Mouse (Mus musculus) G1E (cell line): ENCODE data around the gene Naaa. TPM values are rescaled to one million over a fixed set of nuclear protein-coding genes. Genes with fewer than 3 reads are reported as not detected.

ENCODE experiments used
- ATAC-seq: 2 replicates; pipeline ENCODE4 v1.8.0; 2016; ENCODE audit warnings: mild to moderate bottlenecking; ENCODE audit not compliant: insufficient number of reproducible peaks, poor library complexity, low FRiP score, severe bottlenecking; ENCODE audit errors: extremely low read depth
- DNase-seq: peaks from one replicate; pipeline ENCODE4 v3.0.0; 2012; ENCODE audit warnings: low spot score
- H3K27me3 ChIP-seq: 2 replicates; pipeline ENCODE4 v1.6.1; 2012; ENCODE audit warnings: mild to moderate bottlenecking, low read length, inconsistent platforms; ENCODE audit not compliant: insufficient read depth
- H3K36me3 ChIP-seq: replicated peaks from 2 replicates; pipeline ENCODE3; 2012; ENCODE audit warnings: mild to moderate bottlenecking, inconsistent platforms
- H3K4me1 ChIP-seq: 2 replicates; pipeline ENCODE4 v1.6.1; 2012; ENCODE audit warnings: low read depth, low read length, inconsistent platforms, mixed read lengths; ENCODE audit not compliant: insufficient read depth
- H3K4me3 ChIP-seq: 2 replicates; pipeline ENCODE4 v1.5.1; 2012; ENCODE audit warnings: low read depth, mild to moderate bottlenecking, inconsistent platforms, low read length, moderate library complexity, mixed read lengths
- H3K9me3 ChIP-seq: replicated peaks from 2 replicates; pipeline ENCODE4 v1.6.1; 2012; ENCODE audit warnings: inconsistent platforms
- CTCF ChIP-seq: IDR thresholded peaks from 2 replicates; pipeline ENCODE4 v1.5.1; 2012; ENCODE audit warnings: low read depth, low read length, inconsistent platforms, mixed read lengths
- GATA1 ChIP-seq: IDR thresholded peaks from 2 replicates; pipeline ENCODE4 v1.6.1; 2012; ENCODE audit warnings: borderline replicate concordance, low read length, inconsistent platforms, mixed read lengths
- GATA2 ChIP-seq: IDR thresholded peaks from 2 replicates; pipeline ENCODE4 v1.6.1; 2012; ENCODE audit warnings: low read depth, low read length, inconsistent platforms, borderline replicate concordance
- POLR2AphosphoS5 ChIP-seq: IDR thresholded peaks from 2 replicates; pipeline ENCODE4 v1.6.1; 2012; ENCODE audit warnings: low read depth, low read length, inconsistent platforms; ENCODE audit not compliant: insufficient replicate concordance
- TAL1 ChIP-seq: conservative IDR thresholded peaks from 2 replicates; pipeline ENCODE4 v1.6.1; 2012; ENCODE audit warnings: low read depth, low read length, inconsistent platforms, mixed read lengths
- polyA plus RNA-seq: library from polyadenylated mRNA; stranded (reverse); fragments of >175 nt; gene quantifications from 2 replicates; pipeline ENCODE4 v1.2.3, GENCODE M21; 2012
- total RNA-seq, 2 experiments: library from RNA; stranded (forward) in 1 of 2; stranded (reverse) in 1 of 2; fragments of 200-1000 nt in 1 of 2; fragments of >200 nt in 1 of 2; fragmentation: Nextera tagmentation in 1 of 2; gene quantifications; 2 replicates each; pipeline ENCODE4 v1.2.3; 2014 to 2017

Gene Naaa
- total and polyA plus RNA-seq, 3 experiments = 6.9 to 22.4 (median 15.1) TPM

DNA sequence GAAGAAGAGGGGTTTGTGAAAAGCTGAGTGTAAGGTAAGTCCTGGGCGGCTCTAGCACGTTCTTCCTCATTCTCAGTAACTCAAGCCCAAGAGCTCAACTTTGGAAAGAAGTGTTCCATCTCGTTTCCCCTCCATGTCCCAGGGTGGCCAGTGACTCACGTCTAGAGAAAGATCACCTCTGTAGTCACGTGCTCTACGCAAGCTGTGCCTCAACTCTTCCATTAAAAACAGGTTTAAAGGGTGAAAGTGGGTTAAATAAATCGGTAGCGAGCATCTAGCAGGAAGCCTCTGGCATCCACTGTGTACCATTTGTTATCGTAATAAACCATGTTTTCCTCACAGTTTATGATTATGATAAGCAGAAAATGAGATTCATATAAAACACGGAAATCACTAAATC, 46.1 kb downstream of the Naaa start:
- no peaks in the 10 kb centered on the region for H3K36me3 ChIP-seq
- H3K9me3 ChIP-seq = no peaks in the 10 kb centered on the region
- TF ChIP-seq POLR2AphosphoS5 = no peak
- no peak for TF ChIP-seq GATA1
- TF ChIP-seq GATA2 = no peak
- DNase-seq (no peak), ATAC-seq (no peak)
- H3K27me3 ChIP-seq = peaks cover 35% of the 10 kb centered on the region
- H3K4me3 ChIP-seq = no peak overlapping the region
- peaks cover 9% of the 10 kb centered on the region for H3K4me1 ChIP-seq

- no peaks in the 10 kb centered on the region for H3K36me3 ChIP-seq
- H3K9me3 ChIP-seq = no peaks in the 10 kb centered on the region
- H3K27me3 ChIP-seq = peaks cover 30% of the 10 kb centered on the region
- H3K4me1 ChIP-seq = peaks cover 9% of the 10 kb centered on the region
- ATAC-seq = no peak
- no peak overlapping the region for H3K4me3 ChIP-seq
- TF ChIP-seq GATA1 = no peak
- TF ChIP-seq TAL1 = no peak
- no peak for TF ChIP-seq CTCF
- no peak for TF ChIP-seq GATA2
- no peak for TF ChIP-seq POLR2AphosphoS5
- DNase-seq = no peak
Observed at GRCm38 (mm10) chr5:92230306-92230705, 47.7 kb downstream of the Naaa start.

- Histone ChIP-seq H3K36me3 (no peaks in the 10 kb centered on the region), H3K4me1 (peaks cover 9% of the 10 kb centered on the region), H3K9me3 (no peaks in the 10 kb centered on the region), H3K27me3 (peaks cover 27% of the 10 kb centered on the region), H3K4me3 (no peak overlapping the region)
- ATAC-seq = no peak
- TF ChIP-seq CTCF (no peak), GATA2 (no peak), POLR2AphosphoS5 (no peak)
- DNase-seq = no peak
Observed at GRCm38 (mm10) chr5:92229514-92229913, 48.5 kb downstream of the Naaa start.

DNA sequence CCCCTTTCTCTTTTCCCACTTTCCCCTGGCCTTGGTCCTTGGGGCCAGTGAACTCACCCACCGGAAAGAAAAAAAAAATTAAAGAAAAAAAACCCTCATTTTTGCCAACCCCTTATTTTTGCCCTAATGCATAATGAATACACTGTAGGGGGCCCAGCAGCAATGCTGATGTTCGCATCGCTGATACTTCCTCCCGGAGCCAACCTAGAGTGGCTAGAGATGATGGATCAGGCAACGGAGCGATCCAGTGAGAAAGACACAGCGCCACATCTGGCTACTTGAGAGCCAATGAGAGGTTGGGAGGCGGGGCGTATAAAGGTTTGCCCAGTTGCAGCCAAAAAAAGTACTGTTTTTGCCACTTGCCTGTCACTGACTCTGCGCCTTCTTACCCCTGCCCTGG, 49.2 kb downstream of the Naaa start:
- TF ChIP-seq CTCF (no peak), GATA1 (no peak), POLR2AphosphoS5 (no peak), GATA2 (no peak), TAL1 (no peak)
- peaks cover 9% of the 10 kb centered on the region for H3K4me1 ChIP-seq
- no peaks in the 10 kb centered on the region for H3K9me3 ChIP-seq
- H3K4me3 ChIP-seq = no peak overlapping the region
- DNase-seq (no peak), ATAC-seq (no peak)
- no peaks in the 10 kb centered on the region for H3K36me3 ChIP-seq
- H3K27me3 ChIP-seq = peaks cover 22% of the 10 kb centered on the region

GRCm38 (mm10) chr5:92227782-92228181, 50.2 kb downstream of the Naaa start:
- Histone ChIP-seq H3K27me3 (peaks cover 22% of the 10 kb centered on the region), H3K36me3 (no peaks in the 10 kb centered on the region), H3K9me3 (no peaks in the 10 kb centered on the region), H3K4me1 (peaks cover 9% of the 10 kb centered on the region), H3K4me3 (no peak overlapping the region)
- ATAC-seq (no peak), DNase-seq (no peak)
- TF ChIP-seq POLR2AphosphoS5 = no peak
- no peak for TF ChIP-seq GATA2
- TF ChIP-seq GATA1 = no peak
- TF ChIP-seq CTCF = no peak
- no peak for TF ChIP-seq TAL1

- H3K36me3 ChIP-seq = no peaks in the 10 kb centered on the region
- ATAC-seq (no peak), DNase-seq (no peak)
- H3K4me3 ChIP-seq = no peak overlapping the region
- no peaks in the 10 kb centered on the region for H3K9me3 ChIP-seq
- no peak for TF ChIP-seq CTCF
- no peak for TF ChIP-seq GATA2
- no peak for TF ChIP-seq POLR2AphosphoS5
- no peak for TF ChIP-seq GATA1
- no peak for TF ChIP-seq TAL1
- peaks cover 21% of the 10 kb centered on the region for H3K4me1 ChIP-seq
- peaks cover 10% of the 10 kb centered on the region; the same call in 1 of the 2 replicates for H3K27me3 ChIP-seq
Observed at GRCm38 (mm10) chr5:92220287-92220902, 57.6 kb downstream of the Naaa start.
